Mouse (Mus musculus) gastrocnemius, postnatal 4 days (tissue): ENCODE data around the gene Usp34. TPM values are rescaled to one million over a fixed set of nuclear protein-coding genes. Genes with fewer than 3 reads are reported as not detected.
"Not testable (repeated sequence)": the region's sequence is repeated elsewhere in the genome, so short reads cannot be mapped to it uniquely, and the experiment has no call there.

Source experiments
- DNase-seq, 2 experiments: peaks; one replicate each; pipeline ENCODE4 v3.0.0; 2021 to 2022; ENCODE audit warnings: low spot score in 2 of 2, mixed read lengths in 2 of 2
- long read RNA-seq, 2 experiments: library from polyadenylated mRNA; stranded (forward); transcript quantifications; one replicate each; pipeline ENCODE4 v2.0.0; 2021
- total RNA-seq, 2 experiments: library from RNA; stranded (reverse); gene quantifications; 2 replicates each; pipeline ENCODE4 v1.2.3; 2021

Usp34 gene
- 10 to 100 TPM; 51.7 to 53.9 TPM for total RNA-seq
- long read RNA-seq, experiment 1, partial matches to known transcripts: 5 of 6 reads
- long read RNA-seq, experiment 1, other reads (novel, unspliced or antisense): 1 of 6 reads
- long read RNA-seq, experiment 2, partial matches to known transcripts: 2 of 4 reads
- long read RNA-seq, experiment 2, other reads (novel, unspliced or antisense): 2 of 4 reads

DNA sequence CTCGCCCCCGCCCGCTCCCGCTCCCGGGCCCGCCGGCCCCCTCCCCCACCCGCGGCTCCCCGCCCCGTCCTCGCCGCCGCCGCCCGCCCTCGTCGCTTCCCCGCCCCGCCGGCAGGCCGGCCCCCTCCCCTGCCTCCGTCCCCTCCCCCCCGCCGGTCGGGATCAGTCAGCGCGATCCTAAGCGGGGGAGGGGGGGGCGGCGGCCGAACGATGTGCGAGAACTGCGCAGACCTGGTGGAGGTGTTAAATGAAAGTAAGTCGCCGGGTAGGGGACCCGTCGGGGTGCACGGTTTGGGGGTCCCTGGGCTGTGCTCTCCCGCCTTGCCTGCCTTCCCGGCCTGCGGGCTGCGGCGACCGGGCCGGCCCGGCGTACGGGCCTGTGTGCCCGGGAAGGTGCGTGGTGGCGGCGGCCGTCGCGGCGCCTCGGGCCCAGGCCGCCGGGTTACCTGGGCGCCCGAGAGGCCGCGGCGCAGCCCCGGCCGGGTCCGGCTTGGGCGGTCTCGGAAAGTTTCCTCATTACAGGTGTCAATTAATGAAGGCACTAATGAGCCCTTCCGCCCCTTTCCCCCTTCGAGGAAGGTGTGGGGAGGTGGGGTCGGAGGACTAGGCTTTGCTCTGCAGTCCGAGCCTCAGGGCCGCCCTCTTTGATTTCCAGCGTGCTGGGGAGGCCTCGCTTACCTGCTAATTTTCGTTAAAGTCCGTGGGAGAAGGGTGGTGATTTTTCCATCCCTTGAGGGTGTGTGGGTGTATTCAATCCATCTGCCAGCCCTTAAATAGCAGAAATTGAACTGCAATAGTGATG lies at the start of gene Usp34:
Gene Usp34 (plus strand): TSS at position 132 of the 802 bp plus-strand sequence.
- peak; percentile 61 to 80 for DNase-seq

DNA sequence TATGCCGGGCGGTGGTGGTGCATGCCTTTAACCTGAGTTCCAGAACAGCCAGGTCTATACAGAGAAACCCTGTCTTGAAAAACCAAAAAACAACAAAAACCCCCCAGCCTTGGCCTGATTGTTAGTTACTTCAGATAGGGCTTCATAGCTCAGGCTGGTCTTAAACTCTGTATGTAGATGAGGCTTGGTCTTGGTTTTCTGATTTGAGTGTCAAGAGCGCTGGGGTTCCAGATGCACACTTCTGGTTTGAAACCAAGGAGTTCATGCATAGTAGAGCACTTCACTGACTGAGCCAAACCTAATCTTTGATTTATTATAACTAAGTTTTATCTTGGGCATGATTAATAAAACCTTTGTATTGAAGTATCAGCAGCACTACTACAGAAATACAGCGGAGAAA lies 47.6 kb upstream of the Usp34 start:
- DNase-seq: no peak

DNA sequence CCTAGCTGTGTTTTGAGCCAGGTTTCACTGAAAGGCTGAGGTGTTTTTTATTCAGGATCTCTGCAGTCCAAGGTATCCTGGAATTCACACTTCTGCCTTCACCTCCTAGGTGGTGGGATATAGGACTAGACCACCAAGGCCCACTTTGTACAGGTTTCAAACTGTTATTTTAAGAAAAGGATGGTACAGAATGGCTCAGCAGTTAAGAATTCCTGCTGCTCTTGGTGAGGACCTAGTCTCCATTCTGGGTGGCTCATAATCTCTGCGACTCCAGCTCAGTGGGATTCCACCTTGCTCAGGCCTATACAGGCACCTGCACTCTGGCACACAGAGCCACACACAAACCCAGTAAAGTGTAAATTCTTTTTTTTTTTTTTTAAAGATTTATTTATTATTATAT lies 47.2 kb upstream of the Usp34 start:
- DNase-seq: no peak

DNA sequence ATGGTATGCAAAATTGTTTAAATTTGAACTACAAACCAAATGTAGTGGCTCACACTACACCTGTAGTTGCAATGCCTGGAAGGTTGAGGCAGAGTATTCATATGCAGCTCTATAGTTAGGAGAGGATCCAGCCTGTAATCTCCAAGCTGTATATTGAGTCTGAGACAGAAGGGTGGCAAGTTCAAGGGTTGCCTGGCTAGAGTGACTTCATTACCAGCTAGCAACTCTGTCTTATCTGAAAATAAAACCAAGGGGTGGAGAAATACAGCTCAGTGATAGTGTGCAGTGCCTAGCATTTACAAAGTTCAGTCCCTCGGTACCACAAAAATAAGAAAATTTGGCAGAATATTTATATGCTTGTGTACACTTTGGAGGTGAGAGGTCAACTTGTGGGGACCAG lies 46.5 kb upstream of the Usp34 start:
- no peak for DNase-seq

DNA sequence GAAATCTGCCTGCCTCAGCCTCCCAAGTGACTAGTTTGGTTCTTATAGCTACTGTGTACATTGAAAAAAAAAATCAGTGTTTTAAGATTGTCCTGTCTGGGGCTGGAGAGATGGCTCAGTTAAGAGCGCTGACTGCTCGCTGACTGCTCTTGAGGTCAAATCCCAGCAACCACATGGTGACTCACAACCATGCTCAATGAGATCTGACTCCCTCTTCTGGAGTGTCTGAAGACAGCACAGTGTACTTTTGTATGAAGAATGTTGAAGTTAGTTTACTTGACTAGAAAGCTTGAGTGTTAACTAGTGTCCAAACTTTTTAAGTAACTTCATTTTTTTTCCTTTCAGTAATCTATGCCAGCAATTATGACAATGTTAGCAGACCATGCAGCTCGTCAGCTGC lies 45.2 kb upstream of the Usp34 start:
- no peak for DNase-seq

DNA sequence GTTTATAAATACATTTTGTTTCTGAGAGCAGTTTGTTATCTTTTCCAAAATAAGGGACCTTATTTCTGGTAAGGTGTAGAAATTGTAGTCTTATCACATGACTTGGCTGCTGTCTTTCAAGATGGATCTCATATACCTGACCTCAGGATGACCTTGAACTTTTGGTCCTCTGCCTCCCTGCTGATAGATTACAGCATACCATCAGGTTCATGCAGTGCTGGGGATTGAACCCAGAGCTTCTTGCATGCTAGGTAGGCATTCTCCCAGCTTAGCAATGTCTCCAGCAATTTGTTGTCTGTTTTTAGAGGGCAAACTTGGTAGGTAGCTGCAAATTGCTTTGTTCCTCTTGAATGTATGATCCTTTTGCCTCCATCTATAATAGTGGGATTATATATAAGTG lies 41.7 kb upstream of the Usp34 start:
- no peak for DNase-seq

GRCm38 (mm10) chr11:23271770-23272724 lies 34.6 kb upstream of the Usp34 start:
- DNase-seq: no peak

GRCm38 (mm10) chr11:23275780-23276179 lies 30.9 kb upstream of the Usp34 start:
- DNase-seq: no peak

GRCm38 (mm10) chr11:23284469-23284868 lies 22.2 kb upstream of the Usp34 start:
- DNase-seq: no peak

GRCm38 (mm10) chr11:23288866-23289265 lies 17.8 kb upstream of the Usp34 start:
- not testable (repeated sequence) for DNase-seq

- DNase-seq: no peak
Observed at GRCm38 (mm10) chr11:23297379-23297778, 9.3 kb upstream of the Usp34 start.

DNA sequence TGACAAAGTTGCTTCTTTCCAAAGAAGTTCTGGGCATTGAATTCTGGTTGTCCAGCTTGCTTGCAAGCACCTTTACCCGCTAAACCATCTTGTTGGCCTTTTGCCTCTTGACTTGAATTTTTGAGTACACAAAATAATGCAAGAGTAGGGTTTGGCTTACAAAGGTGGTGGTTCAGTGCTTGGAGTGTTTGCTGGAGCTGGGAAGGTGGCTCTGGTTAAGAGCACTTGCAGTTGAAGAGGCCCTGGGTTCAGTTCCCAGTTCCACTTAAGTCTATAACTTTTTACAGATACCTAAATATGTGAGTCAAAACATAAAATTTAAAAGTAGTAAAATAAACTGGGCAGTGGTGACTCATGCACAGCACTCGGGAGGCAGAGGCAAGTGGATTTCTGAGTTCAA lies 8.4 kb upstream of the Usp34 start:
- no peak for DNase-seq

DNA sequence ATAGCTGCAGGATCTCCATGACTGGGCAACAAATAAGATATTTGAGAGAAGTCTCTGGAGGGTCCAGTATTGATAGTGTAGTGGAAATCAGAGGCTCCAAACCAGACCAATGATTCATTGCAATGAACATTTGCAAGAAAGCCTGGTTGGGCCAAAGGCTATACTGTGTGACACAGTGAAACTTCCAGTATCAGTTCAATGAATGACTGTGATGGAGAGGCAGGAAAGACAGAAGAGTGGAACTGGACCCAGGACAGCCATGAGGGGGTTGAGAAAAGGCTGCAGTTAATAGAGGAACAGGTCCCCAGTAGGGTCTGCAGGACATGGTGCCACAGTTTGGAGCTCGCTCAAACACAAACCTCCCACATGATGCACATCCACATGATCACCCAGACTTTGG lies 6.8 kb upstream of the Usp34 start:
- no peak for DNase-seq

GRCm38 (mm10) chr11:23303126-23303525 lies 3.6 kb upstream of the Usp34 start:
- no peak for DNase-seq

- DNase-seq: not testable (repeated sequence)
Observed at GRCm38 (mm10) chr11:23305101-23305672, 1.5 kb upstream of the Usp34 start.

DNA sequence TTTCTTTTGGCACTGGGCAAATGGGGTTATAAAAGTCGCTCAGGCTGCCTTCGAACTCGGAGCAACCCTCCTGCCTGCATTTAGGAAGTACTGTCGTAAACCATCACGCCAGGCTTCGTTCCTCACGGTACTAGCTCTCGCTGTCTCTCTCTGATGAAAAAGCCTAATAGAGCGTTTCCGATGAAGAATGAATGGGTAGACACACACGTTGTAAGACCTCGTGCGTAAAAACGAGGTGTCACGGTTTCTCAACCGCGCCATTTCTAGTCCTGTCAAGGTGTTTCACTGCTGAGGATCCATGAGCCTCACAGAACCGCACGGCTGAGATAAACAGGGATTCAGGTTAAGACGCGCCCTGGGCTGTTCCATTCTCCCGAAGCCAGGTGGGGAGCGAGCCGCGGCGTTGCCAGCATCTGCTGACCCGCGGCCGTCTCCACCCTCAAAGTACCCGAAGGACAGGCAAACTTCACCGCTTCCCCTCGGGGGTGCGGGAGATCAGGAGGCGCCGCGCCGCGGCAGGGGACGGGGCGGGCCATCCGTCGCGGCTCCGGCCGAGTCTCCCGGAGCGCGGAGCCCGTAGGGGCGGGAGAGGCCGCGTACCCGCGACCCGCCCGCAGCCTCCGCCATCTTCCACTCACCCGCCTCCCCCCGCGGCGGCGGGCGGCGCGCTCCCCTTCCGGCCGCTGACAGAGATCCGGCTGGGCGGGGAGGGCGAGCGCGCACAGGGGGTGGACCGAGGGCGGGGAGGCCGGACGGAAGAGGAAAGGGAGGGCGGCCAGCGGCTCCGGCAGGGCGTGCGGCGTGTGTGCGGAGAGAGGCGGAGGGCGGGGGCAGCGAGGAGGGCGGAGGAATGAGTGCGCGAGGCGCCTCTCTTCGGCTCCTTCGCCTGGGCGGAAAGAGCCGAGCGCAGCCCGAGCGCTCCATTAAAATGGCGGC lies 754 bp upstream of the Usp34 start:
- DNase-seq: peak; percentile 93 to 97

GRCm38 (mm10) chr11:23307566-23307920 lies 848 bp downstream of the Usp34 start:
- no peak for DNase-seq

GRCm38 (mm10) chr11:23313496-23313895 lies 6.8 kb downstream of the Usp34 start:
- DNase-seq: no peak

GRCm38 (mm10) chr11:23329413-23329812 lies 22.7 kb downstream of the Usp34 start:
- no peak for DNase-seq

- DNase-seq: no peak
Observed at GRCm38 (mm10) chr11:23332136-23332535, 25.4 kb downstream of the Usp34 start.
